Mouse (Mus musculus) MEL (cell line): Measurements from ENCODE around the gene Ptger3. TPM values are rescaled to one million over a fixed set of nuclear protein-coding genes. Genes with fewer than 3 reads are reported as not detected.

Source experiments
- DNase-seq: peaks from one replicate; pipeline ENCODE4 v3.0.0; 2011; ENCODE audit warnings: low read depth, low spot score
- H3K27ac ChIP-seq: 2 replicates; pipeline ENCODE4 v1.5.1; 2012; ENCODE audit warnings: low read depth, mild to moderate bottlenecking, control low read depth, low read length, moderate library complexity; ENCODE audit not compliant: control insufficient read depth
- H3K27me3 ChIP-seq, 2 experiments: fragments of 150-350 bp in 1 of 2; sonication (generic) in 1 of 2; 2 replicates each; pipeline ENCODE4 v1.6.1; 2012; ENCODE audit warnings: low read length in 2 of 2, mild to moderate bottlenecking in 2 of 2, improper control_type of control experiment in 1 of 2, moderate library complexity in 1 of 2; ENCODE audit not compliant: insufficient read depth in 2 of 2, control insufficient read depth in 1 of 2
- H3K36me3 ChIP-seq, 2 experiments: 2 replicates each; pipeline ENCODE4 v1.6.1; 2012 to 2014; ENCODE audit warnings: low read length in 2 of 2, improper control_type of control experiment in 1 of 2, inconsistent platforms in 1 of 2, mild to moderate bottlenecking in 1 of 2; ENCODE audit not compliant: insufficient read depth in 2 of 2, control insufficient read depth in 1 of 2
- H3K4me1 ChIP-seq, 2 experiments: fragments of 150-350 bp in 1 of 2; sonication (generic) in 1 of 2; 2 replicates each; pipeline ENCODE4 v1.6.1; 2012; ENCODE audit warnings: low read length in 2 of 2, improper control_type of control experiment in 1 of 2, mild to moderate bottlenecking in 1 of 2; ENCODE audit not compliant: insufficient read depth in 2 of 2, control insufficient read depth in 1 of 2
- H3K4me3 ChIP-seq, 2 experiments: fragments of 150-350 bp in 1 of 2; sonication (generic) in 1 of 2; 2 replicates each; pipeline ENCODE4 v1.5.1; 2012; ENCODE audit warnings: low read depth in 2 of 2, low read length in 2 of 2, mild to moderate bottlenecking in 2 of 2, moderate library complexity in 2 of 2, control low read depth in 1 of 2, improper control_type of control experiment in 1 of 2; ENCODE audit not compliant: control insufficient read depth in 1 of 2, insufficient read depth in 1 of 2
- H3K79me2 ChIP-seq: 2 replicates; pipeline ENCODE4 v1.6.1; 2012; ENCODE audit warnings: mild to moderate bottlenecking, low read length, moderate library complexity; ENCODE audit not compliant: control insufficient read depth, poor library complexity, insufficient read depth
- H3K9ac ChIP-seq: 2 replicates; pipeline ENCODE4 v1.6.1; 2012; ENCODE audit warnings: low read depth, mild to moderate bottlenecking, control low read depth, low read length, moderate library complexity; ENCODE audit not compliant: control insufficient read depth, poor library complexity, severe bottlenecking
- H3K9me3 ChIP-seq: fragments of 150-350 bp; sonication (generic); replicated peaks from 2 replicates; pipeline ENCODE4 v1.6.1; 2012; ENCODE audit warnings: mild to moderate bottlenecking, low read length, improper control_type of control experiment, moderate library complexity; ENCODE audit not compliant: insufficient read depth
- CHD1 ChIP-seq: IDR thresholded peaks from 2 replicates; pipeline ENCODE4 v1.6.1; 2012; ENCODE audit warnings: low read depth, mild to moderate bottlenecking, inconsistent platforms, low read length, improper control_type of control experiment
- E2F4 ChIP-seq: IDR thresholded peaks from 2 replicates; pipeline ENCODE4 v1.6.1; 2011; ENCODE audit warnings: low read depth, low read length, improper control_type of control experiment, borderline replicate concordance
- ELF1 ChIP-seq: IDR thresholded peaks from 2 replicates; pipeline ENCODE4 v1.6.1; 2014; ENCODE audit warnings: low read depth, mild to moderate bottlenecking, inconsistent platforms, low read length, improper control_type of control experiment, moderate library complexity
- GABPA ChIP-seq: IDR thresholded peaks from 2 replicates; pipeline ENCODE4 v1.6.1; 2012; ENCODE audit warnings: low read depth, mild to moderate bottlenecking, inconsistent platforms, low read length, improper control_type of control experiment, moderate library complexity
- GATA1 ChIP-seq: IDR thresholded peaks from 2 replicates; pipeline ENCODE4 v1.6.1; 2011; ENCODE audit warnings: low read depth, low read length, improper control_type of control experiment
- HCFC1 ChIP-seq: IDR thresholded peaks from 2 replicates; pipeline ENCODE4 v1.6.1; 2012; ENCODE audit warnings: low read depth, mild to moderate bottlenecking, inconsistent platforms, low read length, improper control_type of control experiment, moderate library complexity
- JUND ChIP-seq: IDR thresholded peaks from 2 replicates; pipeline ENCODE4 v1.6.1; 2011; ENCODE audit warnings: low read depth, mild to moderate bottlenecking, improper control_type of control experiment, low read length
- KAT2A ChIP-seq: conservative IDR thresholded peaks from 2 replicates; pipeline ENCODE4 v1.6.1; 2012; ENCODE audit warnings: low read depth, low read length, improper control_type of control experiment, inconsistent platforms
- MAFK ChIP-seq: IDR thresholded peaks from 2 replicates; pipeline ENCODE4 v1.6.1; 2011; ENCODE audit warnings: low read depth, mild to moderate bottlenecking, low read length, improper control_type of control experiment, borderline replicate concordance
- MAX ChIP-seq: IDR thresholded peaks from 2 replicates; pipeline ENCODE4 v1.6.1; 2011; ENCODE audit warnings: low read length, improper control_type of control experiment
- MAZ ChIP-seq: IDR thresholded peaks from 2 replicates; pipeline ENCODE4 v1.6.1; 2012; ENCODE audit warnings: low read depth, mild to moderate bottlenecking, inconsistent platforms, low read length, improper control_type of control experiment
- MXI1 ChIP-seq: IDR thresholded peaks from 2 replicates; pipeline ENCODE4 v1.6.1; 2011; ENCODE audit warnings: mild to moderate bottlenecking, low read depth, low read length, improper control_type of control experiment
- MYB ChIP-seq: IDR thresholded peaks from 2 replicates; pipeline ENCODE4 v1.6.1; 2011; ENCODE audit warnings: mild to moderate bottlenecking, low read depth, low read length, improper control_type of control experiment
- MYC ChIP-seq: IDR thresholded peaks from 2 replicates; pipeline ENCODE4 v1.6.1; 2011; ENCODE audit warnings: low read depth, mild to moderate bottlenecking, low read length, improper control_type of control experiment, moderate library complexity
- NELFE ChIP-seq: IDR thresholded peaks from 2 replicates; pipeline ENCODE4 v1.6.1; 2011; ENCODE audit warnings: low read depth, low read length, improper control_type of control experiment
- NRF1 ChIP-seq: IDR thresholded peaks from 2 replicates; pipeline ENCODE4 v1.6.1; 2014; ENCODE audit warnings: low read depth, mild to moderate bottlenecking, inconsistent platforms, low read length, improper control_type of control experiment, moderate library complexity; ENCODE audit not compliant: poor library complexity, insufficient read depth, severe bottlenecking
- POLR2A ChIP-seq, 2 experiments: IDR thresholded peaks; 2 replicates each; pipeline ENCODE4 v1.6.1; 2011 to 2012; ENCODE audit warnings: low read length in 2 of 2, mild to moderate bottlenecking in 2 of 2, control low read depth in 1 of 2, improper control_type of control experiment in 1 of 2, low read depth in 1 of 2, moderate library complexity in 1 of 2; ENCODE audit not compliant: control insufficient read depth in 1 of 2, insufficient read depth in 1 of 2, poor library complexity in 1 of 2
- POLR2AphosphoS2 ChIP-seq: IDR thresholded peaks from 2 replicates; pipeline ENCODE4 v1.6.1; 2011; ENCODE audit warnings: low read length, improper control_type of control experiment
- POLR2AphosphoS5 ChIP-seq: IDR thresholded peaks from 2 replicates; pipeline ENCODE4 v1.6.1; 2012; ENCODE audit warnings: low read depth, borderline replicate concordance, mild to moderate bottlenecking, inconsistent platforms, low read length, moderate library complexity, mixed read lengths
- RAD21 ChIP-seq: IDR thresholded peaks from 2 replicates; pipeline ENCODE4 v1.6.1; 2011; ENCODE audit warnings: mild to moderate bottlenecking, low read depth, low read length, improper control_type of control experiment
- RCOR1 ChIP-seq: IDR thresholded peaks from 2 replicates; pipeline ENCODE4 v1.6.1; 2012; ENCODE audit warnings: low read depth, mild to moderate bottlenecking, inconsistent platforms, low read length, improper control_type of control experiment
- SIN3A ChIP-seq: IDR thresholded peaks from 2 replicates; pipeline ENCODE4 v1.6.1; 2012; ENCODE audit warnings: low read length, improper control_type of control experiment, inconsistent platforms
- SMC3 ChIP-seq: IDR thresholded peaks from 2 replicates; pipeline ENCODE4 v1.6.1; 2011; ENCODE audit warnings: low read depth, low read length, improper control_type of control experiment
- TAL1 ChIP-seq: IDR thresholded peaks from 2 replicates; pipeline ENCODE4 v1.6.1; 2012; ENCODE audit warnings: mild to moderate bottlenecking, inconsistent platforms, low read length, moderate library complexity, mixed read lengths
- TCF12 ChIP-seq: IDR thresholded peaks from 2 replicates; pipeline ENCODE4 v1.6.1; 2014; ENCODE audit warnings: low read depth, mild to moderate bottlenecking, inconsistent platforms, low read length, improper control_type of control experiment, moderate library complexity
- UBTF ChIP-seq: IDR thresholded peaks from 2 replicates; pipeline ENCODE4 v1.6.1; 2012; ENCODE audit warnings: low read depth, mild to moderate bottlenecking, inconsistent platforms, low read length, improper control_type of control experiment, moderate library complexity, borderline replicate concordance; ENCODE audit not compliant: insufficient read depth
- USF1 ChIP-seq: IDR thresholded peaks from 2 replicates; pipeline ENCODE4 v1.6.1; 2014; ENCODE audit warnings: low read depth, mild to moderate bottlenecking, inconsistent platforms, low read length, improper control_type of control experiment, moderate library complexity
- USF2 ChIP-seq, 2 experiments: IDR thresholded peaks; 2 replicates each; pipeline ENCODE4 v1.6.1; 2011 to 2012; ENCODE audit warnings: improper control_type of control experiment in 2 of 2, low read length in 2 of 2, borderline replicate concordance in 1 of 2, inconsistent platforms in 1 of 2, low read depth in 1 of 2, mild to moderate bottlenecking in 1 of 2; ENCODE audit not compliant: insufficient read depth in 1 of 2
- ZC3H11A ChIP-seq: IDR thresholded peaks from 2 replicates; pipeline ENCODE4 v1.6.1; 2012; ENCODE audit warnings: low read depth, mild to moderate bottlenecking, inconsistent platforms, low read length, improper control_type of control experiment
- ZKSCAN1 ChIP-seq: IDR thresholded peaks from 2 replicates; pipeline ENCODE4 v1.6.1; 2012; ENCODE audit warnings: low read depth, mild to moderate bottlenecking, inconsistent platforms, low read length, improper control_type of control experiment, moderate library complexity
- ZMIZ1 ChIP-seq: IDR thresholded peaks from 2 replicates; pipeline ENCODE4 v1.6.1; 2012; ENCODE audit warnings: low read depth, mild to moderate bottlenecking, inconsistent platforms, low read length, improper control_type of control experiment, moderate library complexity
- polyA plus RNA-seq, 2 experiments: library from polyadenylated mRNA; stranded (reverse) in 1 of 2; unstranded in 1 of 2; fragments of >175 nt in 1 of 2; fragments of >200 nt in 1 of 2; gene quantifications; 2 replicates each; pipeline versions ENCODE4 v1.2.1 to v1.2.4; 2012; ENCODE audit warnings: low replicate concordance in 2 of 2, low read depth in 1 of 2; ENCODE audit not compliant: insufficient read length in 2 of 2, insufficient read depth in 1 of 2, missing spikeins in 1 of 2
- total RNA-seq: library from RNA; depleted of rRNA; stranded (reverse); fragments of 300-350 nt; gene quantifications from 2 replicates; pipeline ENCODE4 v1.2.3, GENCODE M21; 2012

The Ptger3 gene
- total and polyA plus RNA-seq, 3 experiments, result 6.8 to 7.0 TPM; not detected in 1

GRCm38 (mm10) chr3:157531585-157531984 lies 35.1 kb upstream of the Ptger3 start (continued):
- TF ChIP-seq KAT2A (no peak), TAL1 (no peak), MYC (no peak), RAD21 (no peak), JUND (no peak), MYB (no peak), MAX (no peak), USF1 (no peak), HCFC1 (no peak), SIN3A (no peak), GATA1 (peak; percentile 53; the same call in 1 of the 2 replicates), NRF1 (no peak), POLR2AphosphoS5 (no peak), ELF1 (no peak)
- TF ChIP-seq, all 39 proteins: peak for 5

- Histone ChIP-seq H3K9ac (peak within 1 kb of the TSS; percentile 98), H3K27me3 (no peaks in the 10 kb centered on the region), H3K79me2 (peaks cover 33% of the 10 kb centered on the region), H3K9me3 (no peaks in the 10 kb centered on the region), H3K27ac (peak within 1 kb of the TSS; percentile 91), H3K4me1 (peaks cover 4 to 9% of the 10 kb centered on the region in 2 experiments), H3K36me3 (peaks cover 17 to 43% of the 10 kb centered on the region in 2 experiments), H3K4me3 (peak within 1 kb of the TSS; percentile 90 to 99)
- peak; percentile 95 for DNase-seq
- 0 out of 2 replicates have a peak, but pooled peaks have one; percentile 29 for TF ChIP-seq GABPA
- peak; percentile 99 for TF ChIP-seq MAX
- no peak for TF ChIP-seq CHD1
- no peak for TF ChIP-seq POLR2AphosphoS5
- peak; percentile 69 for TF ChIP-seq TCF12
- no peak for TF ChIP-seq MYC
- TF ChIP-seq MXI1, result peak; percentile 43
- peak; percentile 66 for TF ChIP-seq NRF1
- TF ChIP-seq MAFK, result no peak
- no peak for TF ChIP-seq SMC3
- TF ChIP-seq ZC3H11A, result no peak
- TF ChIP-seq SIN3A, result peak; percentile 70
- peak; percentile 97 for TF ChIP-seq ELF1
- TF ChIP-seq ZMIZ1, result peak; percentile 66; the same call in 1 of the 2 replicates
- peak; percentile 91 for TF ChIP-seq POLR2AphosphoS2
- TF ChIP-seq E2F4, result no peak
- no peak for TF ChIP-seq GATA1
- TF ChIP-seq UBTF, result no peak
- TF ChIP-seq POLR2A (IDR thresholded peaks at IDR 0.05; ENCODE audit: control insufficient read depth in 1 of 2, insufficient read depth in 1 of 2, low read depth in 1 of 2, low read length in 2 of 2, poor library complexity in 1 of 2), result peak; percentile 87 to 92
- no peak; the same call in 1 of the 2 replicates for TF ChIP-seq KAT2A
- TF ChIP-seq TAL1, result no peak
- TF ChIP-seq RAD21, result no peak
- TF ChIP-seq NELFE, result peak; percentile 96
- no peak for TF ChIP-seq ZKSCAN1
- TF ChIP-seq RCOR1, result no peak
- peak; percentile 72; the same call in 1 of the 2 replicates for TF ChIP-seq MAZ
- peak in 1 of 2 experiments; percentile 45; a peak in 1 of 4 replicates for TF ChIP-seq USF2 (IDR thresholded peaks at IDR 0.05; ENCODE audit: borderline replicate concordance in 1 of 2, insufficient read depth in 1 of 2, low read depth in 1 of 2, low read length in 2 of 2)
Observed at GRCm38 (mm10) chr3:157533964-157534785, 32.5 kb upstream of the Ptger3 start, which contains the start of gene Zranb2. TSS of gene Zranb2 (plus strand) at chr3:157534160.
